Mouse (Mus musculus) c-Kit-positive CD71-positive TER-119-positive erythroid progenitor cells, embryonic 14.5 days (primary cell): ENCODE results near the gene Olfr521.
"Not testable (repeated sequence)": the region's sequence is repeated elsewhere in the genome, so short reads cannot be mapped to it uniquely, and the experiment has no call there.

Experiments
- DNase-seq: peaks from one replicate; pipeline ENCODE4 v3.0.0-alpha.2; 2013; ENCODE audit warnings: low spot score

Olfr521 gene

DNA sequence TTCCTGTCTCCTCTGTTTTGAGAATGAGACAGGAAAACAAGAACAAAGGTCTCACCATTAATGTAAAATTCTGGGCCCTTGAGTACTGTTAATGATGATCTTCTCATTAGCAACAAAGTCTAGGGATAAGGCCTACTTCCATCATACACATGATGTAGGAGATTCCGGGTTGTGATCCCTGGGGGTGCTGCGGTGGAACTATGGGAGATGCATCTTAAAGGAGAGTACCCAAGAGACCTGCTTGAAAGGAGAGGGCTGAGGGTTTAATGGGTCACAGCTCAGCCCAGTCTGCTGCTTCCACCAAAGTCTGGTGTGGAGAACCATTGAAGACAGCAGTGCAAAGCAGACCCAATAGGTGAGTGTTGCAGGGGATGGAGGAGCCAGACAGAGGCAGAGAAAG, at the start of gene Olfr521:
Olfr521 (plus strand) TSS at position 301 of the 400 bp plus-strand sequence.
- no peak for DNase-seq

DNA sequence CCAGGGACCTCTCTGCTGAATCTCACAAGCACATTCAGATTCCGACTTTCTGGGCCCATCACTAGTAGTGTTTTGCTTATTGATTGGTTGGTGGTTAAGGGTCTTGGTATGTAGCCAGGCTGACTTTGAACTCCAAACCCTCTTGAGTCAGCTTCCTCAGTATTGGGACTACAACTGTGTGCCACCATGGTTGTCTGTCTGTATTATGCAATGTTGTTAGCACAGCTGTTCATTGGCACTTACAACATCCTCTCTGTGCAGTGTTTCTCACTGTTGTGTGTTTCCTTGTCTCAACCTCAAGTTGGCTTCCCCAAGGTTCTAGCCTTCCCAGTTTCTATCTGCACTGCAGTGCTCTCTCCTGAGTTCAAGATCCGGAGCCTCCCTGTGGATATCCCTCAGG, 46.8 kb upstream of the Olfr521 start:
- DNase-seq = no peak

DNA sequence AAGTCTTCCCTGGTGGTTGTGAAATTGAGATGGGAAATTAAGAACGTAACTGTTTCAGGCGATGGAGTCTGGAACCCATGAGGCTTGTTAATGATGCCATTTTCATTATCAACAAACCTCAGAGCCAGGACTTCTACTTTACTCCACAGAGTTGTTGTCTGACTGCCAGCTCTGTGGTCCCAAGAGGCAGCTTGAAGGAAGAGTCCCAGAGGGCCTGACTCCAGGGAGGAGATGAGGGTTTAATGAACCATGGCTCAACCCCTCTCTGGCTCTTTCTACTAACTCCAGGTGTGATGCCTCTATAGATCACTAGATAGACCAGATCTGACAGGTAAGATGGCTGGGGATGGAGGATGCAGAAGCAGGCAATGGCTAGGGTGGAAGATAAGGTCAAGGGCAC, 33.3 kb upstream of the Olfr521 start, which contains the start of gene Olfr520:
Olfr520 (plus strand) TSS at position 301 of the 400 bp plus-strand sequence.
- no peak for DNase-seq

DNA sequence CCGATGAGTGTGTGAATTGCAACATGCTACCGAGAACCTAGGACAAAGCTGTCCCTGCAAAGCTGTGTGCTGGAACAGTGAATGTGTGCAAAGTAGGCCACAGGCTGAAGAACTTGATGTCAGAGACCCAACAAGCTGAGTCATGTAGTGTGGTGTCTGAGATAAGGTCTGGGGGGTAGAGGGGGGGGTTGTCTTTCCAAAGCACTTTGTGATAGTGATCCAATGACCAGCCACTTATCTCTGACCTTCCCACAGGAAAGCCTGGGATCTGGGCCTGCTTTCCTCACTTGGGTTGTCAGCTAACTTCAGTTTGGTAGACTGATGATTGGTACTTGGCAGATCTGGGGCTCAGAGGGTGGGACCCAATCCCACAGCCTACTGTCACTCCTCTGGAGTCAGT, 28.7 kb upstream of the Olfr521 start:
- DNase-seq = no peak

DNA sequence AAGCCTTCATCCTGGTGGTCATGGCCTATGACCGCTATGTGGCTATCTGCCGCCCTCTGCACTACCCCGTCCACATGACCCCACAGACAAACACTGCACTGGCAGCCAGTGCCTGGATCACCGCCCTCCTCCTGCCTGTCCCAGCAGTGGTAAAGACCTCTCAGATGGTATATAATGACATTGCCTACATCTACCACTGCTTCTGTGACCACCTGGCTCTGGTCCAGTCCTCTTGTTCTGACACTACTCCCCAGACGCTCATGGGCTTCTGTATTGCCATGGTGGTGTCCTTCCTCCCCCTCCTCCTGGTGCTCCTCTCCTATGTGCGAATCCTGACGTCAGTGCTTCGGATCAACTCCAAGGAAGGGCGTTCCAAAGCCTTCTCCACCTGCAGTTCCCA, 27.8 kb upstream of the Olfr521 start:
- not testable (repeated sequence) for DNase-seq

DNA sequence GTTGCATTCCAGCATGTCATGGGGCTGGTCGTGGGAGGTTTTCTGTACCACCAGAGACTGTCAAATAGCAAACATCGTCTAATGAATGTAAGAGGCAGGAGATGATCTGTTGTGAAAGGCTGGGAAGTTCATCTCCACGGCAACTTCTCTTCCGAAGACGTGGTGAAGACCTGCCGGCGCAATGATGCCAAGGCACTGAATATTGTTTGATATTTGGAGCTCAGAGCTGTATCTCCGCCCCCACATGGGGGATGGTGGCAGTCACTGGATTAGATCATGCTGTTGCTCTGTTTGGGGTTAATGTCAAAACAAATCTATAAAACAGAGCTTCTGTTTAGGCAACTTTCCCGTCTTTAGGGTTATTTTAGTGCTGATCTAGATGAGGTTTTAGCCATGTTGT, 24.0 kb upstream of the Olfr521 start:
- DNase-seq = no peak

DNA sequence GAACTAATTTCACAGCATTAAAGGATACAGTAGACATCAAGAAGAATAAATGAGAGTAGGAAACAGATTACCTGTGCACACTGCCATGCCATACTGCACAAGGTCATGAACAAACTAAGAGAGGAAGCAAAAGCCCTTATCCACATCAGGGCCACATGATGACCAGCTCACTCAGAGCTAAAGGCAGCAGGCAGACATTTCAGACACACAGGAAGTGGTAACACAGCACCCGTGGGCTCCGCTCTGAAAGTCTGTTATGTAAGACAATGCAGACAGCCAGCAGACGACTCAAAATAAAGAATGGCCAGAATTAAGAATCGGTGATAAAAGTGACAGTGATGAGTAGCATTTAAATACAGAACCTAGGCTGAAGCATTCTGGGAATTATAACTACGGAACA, 18.1 kb downstream of the Olfr521 start:
- no peak for DNase-seq

DNA sequence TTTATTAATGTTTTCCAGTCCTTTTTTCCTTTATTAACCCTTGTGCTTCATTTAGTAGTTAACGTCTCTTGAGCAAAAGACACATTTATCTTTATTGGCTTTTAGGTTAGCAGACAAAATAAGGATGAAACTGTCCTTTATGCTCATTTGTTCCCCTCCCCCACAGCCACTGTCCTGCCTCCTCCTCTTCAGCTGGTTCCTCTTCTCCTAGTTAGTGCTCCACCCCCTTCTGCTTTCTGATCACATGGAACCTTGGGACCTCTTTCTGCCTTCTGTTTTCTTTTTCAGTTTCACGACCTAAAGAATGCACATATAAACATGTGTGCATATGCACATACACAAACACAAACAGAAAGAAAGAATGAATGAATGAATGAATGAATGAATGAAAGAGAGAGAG, 18.6 kb downstream of the Olfr521 start:
- DNase-seq = no peak

DNA sequence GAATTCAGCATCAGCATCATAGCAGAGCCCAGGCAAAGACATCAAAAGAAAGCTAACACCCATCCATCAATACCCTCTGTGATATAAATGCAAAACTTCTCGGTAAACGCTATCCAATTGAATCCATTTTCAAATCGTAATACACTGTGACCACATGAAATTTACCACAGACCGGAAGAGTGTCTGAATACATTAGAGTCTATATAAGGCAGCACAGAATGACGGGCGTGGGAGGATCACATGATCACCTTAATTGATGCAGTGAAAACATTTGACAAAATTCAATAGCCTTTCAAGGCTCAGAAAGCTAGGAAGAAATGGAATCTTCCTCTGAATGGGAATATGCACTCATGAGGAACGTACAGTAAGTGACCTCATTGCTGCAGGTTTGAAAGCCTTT, 20.1 kb downstream of the Olfr521 start:
- DNase-seq = no peak

DNA sequence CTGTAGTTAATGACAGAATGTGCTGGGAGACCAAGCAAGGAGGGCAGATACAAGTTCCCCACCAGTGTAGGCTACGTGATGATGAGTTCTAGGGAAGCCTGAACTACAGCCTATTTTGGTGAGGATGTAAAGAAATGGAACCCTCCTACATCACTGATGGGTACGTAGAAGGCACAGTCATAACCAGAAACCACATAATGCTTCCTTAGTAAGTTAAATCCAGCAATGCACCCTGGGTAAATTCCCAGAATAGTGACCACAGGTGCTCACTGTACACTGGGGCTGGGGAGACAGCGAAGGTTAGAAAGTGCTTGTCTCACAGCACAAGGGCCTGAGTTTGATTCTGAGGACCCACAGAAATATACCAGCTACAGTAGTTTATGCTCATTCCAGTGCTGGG, 22.2 kb downstream of the Olfr521 start:
- DNase-seq = no peak

DNA sequence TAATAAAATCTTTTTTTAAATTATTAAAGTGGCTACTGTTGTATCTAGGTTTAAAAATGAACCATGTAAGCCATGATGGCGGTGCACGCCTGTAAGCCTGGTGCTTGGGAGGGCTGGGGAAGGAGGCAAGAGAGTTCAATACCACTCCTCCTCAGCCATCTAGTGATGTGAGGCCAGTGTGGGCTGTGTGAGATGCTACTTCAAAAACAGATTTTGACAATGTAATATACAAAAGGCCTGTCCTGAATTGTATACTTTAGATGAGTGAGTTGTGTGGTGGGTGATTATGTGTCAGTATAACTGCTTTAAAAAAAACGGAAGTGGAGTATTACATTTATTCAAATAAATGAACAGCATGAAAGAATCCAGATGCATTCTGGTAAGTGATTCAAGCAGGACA, 23.5 kb downstream of the Olfr521 start:
- no peak for DNase-seq

DNA sequence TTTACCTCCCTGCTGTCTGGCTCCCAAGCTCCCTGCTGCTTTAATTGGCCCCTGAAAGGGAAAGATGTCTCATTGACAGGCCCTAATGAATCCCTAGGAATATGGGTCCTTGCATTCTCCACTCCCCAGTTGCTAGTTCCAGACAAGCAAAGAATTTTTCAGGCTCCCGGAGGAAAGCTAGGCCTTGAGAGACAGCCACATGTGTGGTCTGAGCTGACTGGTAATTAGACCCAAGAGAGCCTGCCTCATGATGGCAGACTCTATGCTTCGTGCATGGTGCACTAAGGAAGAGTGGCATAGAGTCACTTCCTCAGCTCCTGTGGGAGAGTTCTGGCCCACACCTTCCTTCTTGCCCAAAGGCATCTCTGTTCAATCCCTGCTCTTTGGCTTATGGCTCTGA, 24.6 kb downstream of the Olfr521 start:
- DNase-seq = no peak

DNA sequence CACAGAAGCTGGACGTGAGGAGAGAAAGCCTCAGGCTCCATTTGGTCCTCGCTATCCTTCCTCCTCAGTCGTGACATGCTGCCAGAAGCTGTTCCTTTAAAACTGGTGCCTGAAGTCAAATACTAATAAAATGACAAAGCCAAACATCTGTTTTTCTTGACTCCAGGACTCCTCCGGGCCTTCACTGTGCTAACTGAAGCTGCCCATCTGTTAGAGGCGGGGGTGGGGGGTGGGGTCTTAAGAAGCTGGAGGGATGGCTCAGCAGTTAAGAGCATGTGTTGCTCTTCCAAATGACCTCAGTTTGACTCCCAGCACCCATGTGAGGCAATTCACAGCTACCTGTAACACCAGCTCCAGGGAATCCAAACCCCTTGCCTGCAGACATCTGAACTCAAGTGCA, 25.3 kb downstream of the Olfr521 start:
- DNase-seq = no peak

DNA sequence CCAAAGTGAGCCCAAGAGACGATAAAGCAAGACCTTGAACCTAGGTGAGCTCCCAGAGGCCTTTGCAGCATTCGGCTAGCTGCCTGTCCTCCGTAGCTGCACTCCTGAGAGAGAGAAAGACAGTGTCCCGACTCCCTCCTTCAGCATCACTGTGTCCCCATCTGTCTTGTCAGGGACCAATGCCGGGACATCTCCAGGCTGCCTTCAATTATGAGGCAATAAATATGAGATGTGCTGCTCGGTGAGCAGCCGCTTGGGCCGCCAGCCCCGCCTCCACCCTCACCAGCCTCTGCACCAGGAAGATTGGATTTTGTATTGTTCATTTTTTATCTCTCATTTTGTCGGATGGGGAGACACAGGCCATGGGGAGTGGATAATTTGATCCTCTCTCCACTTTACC, 27.5 kb downstream of the Olfr521 start:
- no peak for DNase-seq

DNA sequence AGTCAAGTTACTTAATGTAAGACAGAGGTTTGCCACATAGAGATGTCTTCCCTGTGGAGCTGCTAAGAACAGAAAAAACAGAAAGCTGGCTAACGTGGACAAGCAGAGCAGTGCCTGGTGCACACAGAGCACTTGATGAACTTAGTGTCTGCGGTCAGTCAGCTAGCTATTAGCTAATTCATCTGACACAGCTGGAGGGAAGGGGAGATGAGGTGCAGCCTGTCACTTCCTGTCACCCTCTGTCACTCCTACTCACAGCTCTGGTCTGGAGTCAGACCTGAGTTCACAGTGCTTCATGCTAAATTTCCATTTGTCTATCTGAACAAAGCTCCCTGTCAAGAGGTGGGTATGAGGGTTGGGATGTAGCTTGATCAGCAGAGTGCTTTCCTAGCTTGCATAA, 30.8 kb downstream of the Olfr521 start:
- no peak for DNase-seq

DNA sequence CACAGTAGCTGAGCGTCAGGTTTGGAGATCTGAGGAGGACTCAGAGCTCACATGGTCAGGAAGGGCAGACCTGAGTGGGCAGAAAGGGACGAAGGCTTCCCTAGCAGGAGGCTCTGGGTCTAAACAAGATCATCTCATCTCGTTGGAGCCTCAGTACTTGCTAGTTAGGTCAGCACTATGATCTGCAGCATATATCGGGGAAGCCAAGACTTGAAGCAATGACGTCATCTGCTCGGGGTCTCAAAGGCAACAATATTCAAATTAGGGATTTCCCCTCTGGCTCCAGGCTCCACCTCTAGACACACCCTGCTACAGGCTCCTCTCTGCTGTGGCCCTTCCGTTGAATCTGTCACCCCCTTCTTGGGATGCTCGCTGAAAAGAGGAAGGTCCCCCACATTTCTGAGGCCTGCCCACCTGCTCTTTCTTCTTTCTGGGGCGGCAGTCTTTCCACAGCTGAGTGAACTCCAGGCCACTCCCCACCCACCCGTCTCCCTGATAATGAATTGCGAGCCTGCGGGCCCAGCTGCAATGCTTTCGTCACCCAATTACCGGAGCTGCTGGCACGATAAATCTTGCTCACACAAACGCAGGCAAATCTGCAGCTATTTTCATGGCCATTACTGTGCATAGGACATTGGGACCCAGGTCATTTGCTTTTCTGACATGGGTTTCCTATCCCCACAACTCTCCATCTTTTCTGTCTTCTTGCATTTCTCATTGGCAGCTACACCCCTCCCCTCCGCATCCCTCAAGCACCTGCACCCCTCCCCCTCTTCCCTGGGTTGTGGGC, 32.1 kb downstream of the Olfr521 start:
- DNase-seq = no peak

DNA sequence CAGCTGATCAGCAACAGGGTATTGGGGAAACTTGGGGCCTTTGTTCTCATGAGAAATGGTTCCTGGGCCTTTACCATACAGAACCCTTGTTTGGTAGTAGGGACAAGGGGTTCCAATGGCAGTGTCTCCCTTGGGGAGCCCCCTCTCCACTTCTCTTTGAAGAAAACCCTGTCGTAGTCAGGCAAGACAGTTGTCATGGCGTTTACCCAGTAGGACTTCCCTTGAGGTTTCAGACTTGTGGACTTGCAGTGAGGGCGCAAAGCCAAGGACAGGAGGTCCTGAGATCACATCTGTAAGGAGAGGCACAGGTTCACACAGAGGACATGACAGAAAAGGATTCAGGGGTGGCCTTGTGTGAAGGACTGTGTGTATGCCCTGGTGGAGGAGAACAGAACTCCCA, 33.2 kb downstream of the Olfr521 start:
- DNase-seq = no peak

DNA sequence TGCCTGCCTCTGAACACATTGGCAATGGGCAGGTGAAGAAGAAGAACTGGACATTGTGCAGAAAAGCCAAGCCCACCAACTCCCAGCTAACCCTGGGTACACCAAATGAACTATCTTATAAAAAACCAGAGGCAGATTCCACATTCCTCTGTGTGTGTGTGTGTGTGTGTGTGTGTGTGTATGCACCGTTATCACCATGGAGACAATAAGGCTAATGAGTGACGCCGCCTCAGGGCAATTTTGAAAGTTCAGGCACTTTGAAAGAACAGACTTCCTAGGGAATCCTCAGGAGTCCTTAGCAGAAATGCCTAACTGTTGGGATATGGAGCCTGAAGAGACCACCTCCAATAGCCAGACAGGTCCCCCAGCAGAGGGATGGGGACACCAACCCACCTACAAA, 34.0 kb downstream of the Olfr521 start:
- DNase-seq = no peak

DNA sequence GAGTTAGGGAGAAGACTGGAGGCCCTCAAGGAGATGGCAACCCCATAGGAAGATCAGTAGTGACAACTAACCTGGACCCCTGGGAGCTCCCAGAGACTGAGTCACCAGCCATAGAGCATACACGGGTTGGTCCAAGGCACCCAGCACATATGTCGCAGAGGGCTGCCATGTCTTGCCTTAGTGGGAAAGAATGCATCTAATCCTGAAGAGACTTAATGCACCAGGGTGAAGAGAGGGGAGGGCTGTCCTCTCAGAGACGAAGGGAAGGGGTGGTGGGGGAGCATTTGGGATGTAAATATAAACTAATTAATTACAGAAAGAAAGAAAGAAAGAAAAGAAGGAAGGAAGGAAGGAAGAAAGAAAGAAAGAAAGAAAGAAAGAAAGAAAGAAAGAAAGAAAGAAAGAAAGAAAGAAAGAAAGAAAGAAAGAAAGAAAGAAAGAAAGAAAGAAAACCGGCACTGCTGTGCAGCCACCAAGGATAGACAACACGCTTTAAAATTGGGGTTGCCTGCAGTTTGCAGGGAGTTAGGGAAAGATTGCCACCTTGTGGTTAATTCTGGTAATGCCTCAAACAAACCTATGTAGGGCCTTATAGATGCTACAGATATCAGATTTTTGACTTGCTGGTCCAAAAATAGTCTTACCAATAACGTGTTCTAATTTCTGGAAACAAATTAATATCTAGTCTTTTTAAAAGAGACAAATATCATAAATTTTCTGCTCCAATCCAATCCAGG, 34.8 kb downstream of the Olfr521 start:
- DNase-seq = peak; percentile 89

DNA sequence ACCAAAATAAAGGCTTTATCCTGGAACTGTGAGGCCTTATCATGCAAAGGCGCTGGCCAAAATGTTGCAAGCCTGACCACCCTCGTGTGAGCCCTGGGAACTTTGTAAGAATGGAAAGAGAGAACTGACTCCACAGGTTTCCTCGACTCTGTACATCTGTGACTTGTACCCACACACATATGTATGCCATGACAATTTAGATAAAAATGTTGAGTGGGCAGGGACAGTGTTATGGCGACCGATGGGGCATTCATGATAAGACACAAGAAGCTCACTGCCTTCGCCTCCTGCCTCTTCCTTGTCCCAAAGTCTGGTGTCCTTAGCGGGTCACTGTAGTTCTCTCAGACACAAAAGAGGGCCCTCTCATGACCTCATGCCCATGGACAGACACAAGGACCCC, 35.8 kb downstream of the Olfr521 start:
- no peak for DNase-seq

DNA sequence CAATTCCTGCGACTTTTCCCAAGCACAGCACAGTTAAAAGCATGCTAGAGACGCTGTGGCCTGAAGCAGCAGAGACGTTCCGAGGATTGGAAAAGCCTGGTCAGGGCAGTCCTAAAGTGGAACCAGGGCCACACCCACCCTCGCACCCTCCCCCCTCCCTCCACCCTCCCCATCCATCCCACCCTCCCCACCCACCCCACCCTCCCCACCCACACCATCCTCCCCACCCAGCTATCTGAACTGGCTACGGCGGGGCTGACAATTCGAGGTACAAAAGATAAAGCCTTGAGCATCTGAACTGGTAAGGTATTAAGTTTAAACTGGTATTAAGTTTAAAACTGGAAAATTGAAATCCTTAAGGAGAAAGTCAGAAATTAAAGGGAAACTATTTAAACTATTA, 40.2 kb downstream of the Olfr521 start:
- peak; percentile 67 for DNase-seq

DNA sequence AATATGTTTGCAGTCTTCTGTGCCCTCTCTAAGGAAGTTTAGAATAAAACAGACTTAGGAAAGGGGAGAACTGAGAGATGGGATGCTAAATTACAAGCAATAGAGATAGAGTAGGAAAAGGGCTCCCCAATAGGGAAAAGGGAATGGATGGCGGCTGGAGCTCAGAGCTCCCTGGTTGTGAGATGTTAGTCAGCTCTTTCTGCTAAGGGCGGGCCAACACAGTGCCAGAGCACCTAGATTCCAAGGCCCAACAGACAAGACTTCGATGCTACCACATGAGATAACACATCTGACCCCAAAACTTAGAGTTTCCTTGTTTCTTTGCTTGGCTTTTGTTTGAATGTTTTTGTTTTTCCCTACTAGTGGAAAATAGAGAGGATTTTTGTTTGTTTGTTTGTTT, 40.7 kb downstream of the Olfr521 start:
- DNase-seq = not testable (repeated sequence)

DNA sequence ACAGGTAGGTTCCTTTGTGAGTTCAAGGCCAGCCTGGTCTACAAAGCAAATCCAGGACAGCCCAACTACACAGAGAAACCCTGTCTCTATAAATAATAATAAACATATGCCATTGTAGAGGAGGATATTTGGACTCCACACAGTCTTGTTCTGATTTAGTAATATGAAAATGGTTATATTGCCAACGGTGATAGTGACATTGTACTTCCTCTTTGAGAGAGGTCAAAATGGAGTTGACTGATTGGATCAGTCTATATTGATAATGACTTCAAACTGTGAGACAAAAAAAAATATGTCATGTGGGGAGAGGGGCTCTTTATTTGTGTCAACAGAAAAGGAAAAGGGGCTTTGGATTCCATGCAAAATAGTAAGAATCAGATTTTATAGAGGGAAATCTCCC, 42.0 kb downstream of the Olfr521 start:
- DNase-seq = no peak

DNA sequence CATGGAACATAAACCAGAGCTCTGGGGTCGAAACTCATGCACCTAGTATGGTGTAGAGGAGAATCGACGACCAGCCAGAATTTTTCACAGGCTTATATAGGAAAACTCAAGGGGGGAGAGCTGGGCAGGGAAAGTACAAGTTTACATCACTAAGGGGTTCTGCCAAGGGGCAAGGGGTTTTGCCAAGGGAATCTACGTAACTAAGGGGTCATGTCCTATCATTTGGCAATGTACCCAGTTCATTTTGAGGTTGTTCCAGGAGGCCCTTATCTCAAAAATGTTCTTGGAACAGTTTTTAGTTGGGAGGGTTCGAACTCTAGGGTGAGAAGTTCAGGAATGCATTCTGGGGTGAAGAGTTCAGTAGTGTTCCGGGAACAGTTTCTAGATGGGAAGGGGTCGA, 43.7 kb downstream of the Olfr521 start:
- not testable (repeated sequence) for DNase-seq
